Mouse (Mus musculus): Measurements from ENCODE around the gene Mrtfa. TPM values are rescaled to one million over a fixed set of nuclear protein-coding genes. Genes with fewer than 3 reads are reported as not detected.
A peak's percentile ranks its signal among the peaks of the same experiment; 100 is the strongest.

The Mrtfa gene
- polyA plus RNA-seq, 1 experiment from 2014 or later = 31.3 TPM

GRCm38 (mm10) chr15:81035417-81036162 is 155.0 kb downstream of the Mrtfa start:
- H3K9me3 ChIP-seq (ENCODE audit: control insufficient read depth, low read length) = no peaks in the 10 kb centered on the region
- H3K27ac ChIP-seq (ENCODE audit: low read depth, low read length) = no peak overlapping the region
- 79% methylated on average over 12 of the region's 12 CpGs for WGBS

GRCm38 (mm10) chr15:81034119-81034518 is 156.4 kb downstream of the Mrtfa start:
- Histone ChIP-seq H3K4me3 (ENCODE audit: low read depth, low read length) (no peak overlapping the region), H3K27ac (ENCODE audit: low read depth, low read length) (no peak overlapping the region), H3K9me3 (ENCODE audit: control insufficient read depth, low read length) (no peaks in the 10 kb centered on the region), H3K27me3 (ENCODE audit: control insufficient read depth, insufficient read depth, low read length) (no peaks in the 10 kb centered on the region), H3K4me1 (ENCODE audit: control insufficient read depth, insufficient read depth, low read length) (peaks cover 13% of the 10 kb centered on the region), H3K4me2 (ENCODE audit: low read depth, low read length) (no peak overlapping the region), H3K36me3 (ENCODE audit: control insufficient read depth, insufficient read depth, low read length) (no peaks in the 10 kb centered on the region), H3K9ac (replicated peaks; ENCODE audit: low read depth, low read length) (no peak overlapping the region)
- WGBS = 74% methylated on average over 6 of the region's 6 CpGs
- ATAC-seq (ENCODE audit: low read depth) = no peak

More at GRCm38 (mm10) chr15:81035417-81036162, 155.0 kb downstream of the Mrtfa start:
- H3K4me3 ChIP-seq (ENCODE audit: low read depth, low read length) = no peak overlapping the region
- H3K4me2 ChIP-seq (ENCODE audit: low read depth, low read length) = no peak overlapping the region
- no peak for ATAC-seq (ENCODE audit: low read depth)
- no peak overlapping the region for H3K9ac ChIP-seq (replicated peaks; ENCODE audit: low read depth, low read length)
- H3K4me1 ChIP-seq (ENCODE audit: control insufficient read depth, insufficient read depth, low read length) = peaks cover 13% of the 10 kb centered on the region
- no peaks in the 10 kb centered on the region for H3K27me3 ChIP-seq (ENCODE audit: control insufficient read depth, insufficient read depth, low read length)
- no peaks in the 10 kb centered on the region for H3K36me3 ChIP-seq (ENCODE audit: control insufficient read depth, insufficient read depth, low read length)

- no peak overlapping the region; the same call in 1 of the 2 replicates for H3K27ac ChIP-seq (ENCODE audit: low read depth, low read length)
- peaks cover 13% of the 10 kb centered on the region for H3K4me1 ChIP-seq (ENCODE audit: control insufficient read depth, insufficient read depth, low read length)
- no peak overlapping the region for H3K4me3 ChIP-seq (ENCODE audit: low read depth, low read length)
- no peak overlapping the region for H3K4me2 ChIP-seq (ENCODE audit: low read depth, low read length)
- ATAC-seq (ENCODE audit: low read depth) = no peak
- no peaks in the 10 kb centered on the region for H3K9me3 ChIP-seq (ENCODE audit: control insufficient read depth, low read length)
- WGBS = 41% methylated on average over 9 of the region's 9 CpGs
- H3K27me3 ChIP-seq (ENCODE audit: control insufficient read depth, insufficient read depth, low read length) = no peaks in the 10 kb centered on the region
- H3K9ac ChIP-seq (replicated peaks; ENCODE audit: low read depth, low read length) = no peak overlapping the region
- H3K36me3 ChIP-seq (ENCODE audit: control insufficient read depth, insufficient read depth, low read length) = no peaks in the 10 kb centered on the region
Observed at GRCm38 (mm10) chr15:81032941-81033629, 157.5 kb downstream of the Mrtfa start.

- Histone ChIP-seq H3K36me3 (ENCODE audit: control insufficient read depth, insufficient read depth, low read length) (no peaks in the 10 kb centered on the region), H3K4me3 (ENCODE audit: low read depth, low read length) (no peak overlapping the region), H3K27me3 (ENCODE audit: control insufficient read depth, insufficient read depth, low read length) (no peaks in the 10 kb centered on the region), H3K9ac (replicated peaks; ENCODE audit: low read depth, low read length) (no peak overlapping the region), H3K27ac (ENCODE audit: low read depth, low read length) (no peak overlapping the region), H3K9me3 (ENCODE audit: control insufficient read depth, low read length) (no peaks in the 10 kb centered on the region), H3K4me1 (ENCODE audit: control insufficient read depth, insufficient read depth, low read length) (peaks cover 13% of the 10 kb centered on the region), H3K4me2 (ENCODE audit: low read depth, low read length) (no peak overlapping the region)
- 87% methylated on average over 4 of the region's 4 CpGs for WGBS
- ATAC-seq (ENCODE audit: low read depth) = no peak
Observed at GRCm38 (mm10) chr15:81031611-81032010, 158.9 kb downstream of the Mrtfa start.

- no peaks in the 10 kb centered on the region for H3K36me3 ChIP-seq (ENCODE audit: control insufficient read depth, insufficient read depth, low read length)
- H3K4me3 ChIP-seq (ENCODE audit: low read depth, low read length) = no peak overlapping the region
- H3K27ac ChIP-seq (ENCODE audit: low read depth, low read length) = no peak overlapping the region
- 73% methylated on average over 10 of the region's 10 CpGs for WGBS
- no peak overlapping the region for H3K9ac ChIP-seq (replicated peaks; ENCODE audit: low read depth, low read length)
- no peaks in the 10 kb centered on the region for H3K9me3 ChIP-seq (ENCODE audit: control insufficient read depth, low read length)
- peaks cover 13% of the 10 kb centered on the region for H3K4me1 ChIP-seq (ENCODE audit: control insufficient read depth, insufficient read depth, low read length)
- H3K4me2 ChIP-seq (ENCODE audit: low read depth, low read length) = no peak overlapping the region
- H3K27me3 ChIP-seq (ENCODE audit: control insufficient read depth, insufficient read depth, low read length) = no peaks in the 10 kb centered on the region
- ATAC-seq (ENCODE audit: low read depth) = no peak
Observed at GRCm38 (mm10) chr15:81030891-81031425, 159.6 kb downstream of the Mrtfa start.

GRCm38 (mm10) chr15:81027378-81028173 is 163.0 kb downstream of the Mrtfa start:
- no peaks in the 10 kb centered on the region for H3K9me3 ChIP-seq (ENCODE audit: control insufficient read depth, low read length)
- H3K36me3 ChIP-seq (ENCODE audit: control insufficient read depth, insufficient read depth, low read length) = no peaks in the 10 kb centered on the region
- 0 out of 2 replicates have a peak, but pooled peaks cover 3% of the 10 kb centered on the region for H3K4me1 ChIP-seq (ENCODE audit: control insufficient read depth, insufficient read depth, low read length)
- ATAC-seq (ENCODE audit: low read depth) = peak; percentile 51; the same call in 1 of the 2 replicates
- H3K27me3 ChIP-seq (ENCODE audit: control insufficient read depth, insufficient read depth, low read length) = no peaks in the 10 kb centered on the region
- no peak overlapping the region for H3K9ac ChIP-seq (replicated peaks; ENCODE audit: low read depth, low read length)
- H3K4me2 ChIP-seq (ENCODE audit: low read depth, low read length) = no peak overlapping the region
- H3K4me3 ChIP-seq (ENCODE audit: low read depth, low read length) = no peak overlapping the region
- no peak overlapping the region for H3K27ac ChIP-seq (ENCODE audit: low read depth, low read length)
- WGBS = 46% methylated on average over 8 of the region's 8 CpGs

GRCm38 (mm10) chr15:81026901-81027300 is 163.7 kb downstream of the Mrtfa start:
- no peak for ATAC-seq (ENCODE audit: low read depth)
- WGBS = 78% methylated on average over 5 of the region's 5 CpGs
- H3K36me3 ChIP-seq (ENCODE audit: control insufficient read depth, insufficient read depth, low read length) = no peaks in the 10 kb centered on the region

GRCm38 (mm10) chr15:81023842-81024241 is 166.7 kb downstream of the Mrtfa start:
- Histone ChIP-seq H3K9me3 (ENCODE audit: control insufficient read depth, low read length) (no peaks in the 10 kb centered on the region), H3K4me1 (ENCODE audit: control insufficient read depth, insufficient read depth, low read length) (0 out of 2 replicates have a peak, but pooled peaks cover 3% of the 10 kb centered on the region), H3K4me2 (ENCODE audit: low read depth, low read length) (no peak overlapping the region), H3K9ac (replicated peaks; ENCODE audit: low read depth, low read length) (no peak overlapping the region), H3K36me3 (ENCODE audit: control insufficient read depth, insufficient read depth, low read length) (peaks cover 11% of the 10 kb centered on the region; the same call in 1 of the 2 replicates), H3K4me3 (ENCODE audit: low read depth, low read length) (no peak overlapping the region), H3K27ac (ENCODE audit: low read depth, low read length) (no peak overlapping the region), H3K27me3 (ENCODE audit: control insufficient read depth, insufficient read depth, low read length) (no peaks in the 10 kb centered on the region)
- WGBS = 89% methylated on average over 9 of the region's 9 CpGs
- no peak for ATAC-seq (ENCODE audit: low read depth)

More at GRCm38 (mm10) chr15:81026901-81027300, 163.7 kb downstream of the Mrtfa start:
- H3K9me3 ChIP-seq (ENCODE audit: control insufficient read depth, low read length) = no peaks in the 10 kb centered on the region
- 0 out of 2 replicates have a peak, but pooled peaks cover 3% of the 10 kb centered on the region for H3K4me1 ChIP-seq (ENCODE audit: control insufficient read depth, insufficient read depth, low read length)
- no peak overlapping the region for H3K9ac ChIP-seq (replicated peaks; ENCODE audit: low read depth, low read length)
- H3K4me3 ChIP-seq (ENCODE audit: low read depth, low read length) = no peak overlapping the region
- no peaks in the 10 kb centered on the region for H3K27me3 ChIP-seq (ENCODE audit: control insufficient read depth, insufficient read depth, low read length)
- no peak overlapping the region for H3K27ac ChIP-seq (ENCODE audit: low read depth, low read length)
- H3K4me2 ChIP-seq (ENCODE audit: low read depth, low read length) = no peak overlapping the region
